Comparison of ENCODE assay signal across 9 mouse cellular contexts in the genomic region with DNA sequence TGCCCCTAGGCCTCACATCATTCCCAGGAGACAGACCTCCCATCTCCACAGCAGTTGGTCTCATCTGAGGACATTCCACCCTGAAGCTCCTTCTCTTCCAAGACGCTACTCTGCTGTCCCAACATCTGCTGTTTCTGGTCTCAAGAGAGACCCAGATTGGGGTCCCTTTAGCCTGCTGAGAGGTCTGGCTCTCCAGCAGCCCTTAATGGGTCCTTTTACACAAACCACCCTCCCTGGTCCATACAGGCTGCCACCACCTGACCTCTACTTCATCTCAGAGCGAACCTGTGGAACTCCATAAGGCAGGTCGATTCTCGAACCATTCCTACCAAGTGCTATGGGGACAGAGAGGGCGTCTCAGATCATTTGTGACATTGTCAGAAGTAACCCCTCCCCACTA. TPM values are rescaled to one million over a fixed set of nuclear protein-coding genes. Genes with fewer than 3 reads are reported as not detected.
DNase-seq lines count a peak whose midpoint lies in the region; ATAC-seq and TF ChIP-seq lines count a peak whose summit lies in the region.
"Had no signal": no experiment of that assay in that cellular context is flagged by ENCODE, and none has a peak within 500 bp of the region (broad histone marks: within the 10 kb centered on the region; RNA-seq: fewer than 3 reads in every experiment).

No protein-coding gene starts in this region.

- TF ChIP-seq CTCF in left cerebral cortex, adult 2 months (IDR thresholded peaks at IDR 0.05): no peak

- H3K27me3 ChIP-seq in forebrain, embryonic 10.5 days (ENCODE audit: poor library complexity, severe bottlenecking): peaks cover 67% of the 10 kb centered on the region
- H3K27me3 ChIP-seq in intestine, embryonic 15.5 days (replicated peaks): peaks cover 36% of the 10 kb centered on the region
- peaks cover 5% of the 10 kb centered on the region; the same call in 1 of the 2 replicates for H3K27me3 ChIP-seq in neural tube, embryonic 13.5 days

- H3K9ac ChIP-seq in intestine, embryonic 15.5 days: no peak overlapping the region
- peak overlapping the region; percentile 99 for H3K9ac ChIP-seq in neural tube, embryonic 13.5 days

- peaks cover 50% of the 10 kb centered on the region for H3K4me1 ChIP-seq in forebrain, embryonic 10.5 days
- H3K4me1 ChIP-seq in intestine, embryonic 15.5 days (replicated peaks): peaks cover 12% of the 10 kb centered on the region
- peaks cover 56% of the 10 kb centered on the region for H3K4me1 ChIP-seq in neural tube, embryonic 13.5 days (replicated peaks)

- H3K4me2 ChIP-seq in intestine, embryonic 15.5 days (replicated peaks): peak overlapping the region; percentile 99
- peak overlapping the region; percentile 97 for H3K4me2 ChIP-seq in neural tube, embryonic 13.5 days

- 39% methylated on average over 5 of the region's 5 CpGs for WGBS in forebrain, embryonic 10.5 days
- WGBS in intestine, embryonic 15.5 days: 45% methylated on average over 5 of the region's 5 CpGs
- WGBS in neural tube, embryonic 13.5 days: 31% methylated on average over 5 of the region's 5 CpGs

- H3K9me3 ChIP-seq in forebrain, embryonic 10.5 days: no peaks in the 10 kb centered on the region
- no peaks in the 10 kb centered on the region; the same call in 1 of the 2 replicates for H3K9me3 ChIP-seq in intestine, embryonic 15.5 days
- no peaks in the 10 kb centered on the region for H3K9me3 ChIP-seq in neural tube, embryonic 13.5 days

- ATAC-seq in intestine, embryonic 15.5 days: no peak
- no peak for ATAC-seq in neural tube, embryonic 13.5 days (ENCODE audit: low read depth)

- H3K4me3 ChIP-seq in left cerebral cortex, adult 2 months: peak overlapping the region; percentile 63
- peak overlapping the region; percentile 88 for H3K4me3 ChIP-seq in forebrain, embryonic 10.5 days
- no peak overlapping the region for H3K4me3 ChIP-seq in intestine, embryonic 15.5 days (replicated peaks)
- peak overlapping the region; percentile 91 for H3K4me3 ChIP-seq in neural tube, embryonic 13.5 days

- DNase-seq in left cerebral cortex, adult 2 months (ENCODE audit: extremely low spot score in 1 of 2, low spot score in 2 of 2): no peak
- DNase-seq in left cerebral cortex, adult 11 months (ENCODE audit: low spot score): no peak
- no peak for DNase-seq in forebrain, embryonic 10.5 days (ENCODE audit: extremely low spot score, low spot score)
- no peak for DNase-seq in right cerebral cortex, postnatal 14 days
- no peak for DNase-seq in kidney, postnatal 14 days
- DNase-seq in gastrocnemius, postnatal 10 days: no peak

- H3K27ac ChIP-seq in left cerebral cortex, adult 2 months: peak overlapping the region; percentile 90
- peak overlapping the region; percentile 94 for H3K27ac ChIP-seq in forebrain, embryonic 10.5 days
- H3K27ac ChIP-seq in intestine, embryonic 15.5 days: no peak overlapping the region
- H3K27ac ChIP-seq in neural tube, embryonic 13.5 days (replicated peaks): peak overlapping the region; percentile 98
- H3K27ac ChIP-seq: macrophage had no signal

- H3K36me3 ChIP-seq in forebrain, embryonic 10.5 days (replicated peaks): no peaks in the 10 kb centered on the region
- H3K36me3 ChIP-seq in intestine, embryonic 15.5 days: no peaks in the 10 kb centered on the region
- 0 out of 2 replicates have a peak, but pooled peaks cover 3% of the 10 kb centered on the region for H3K36me3 ChIP-seq in neural tube, embryonic 13.5 days

- intact Hi-C loops in left cerebral cortex, adult 2 months (cut with DNase I): no loop called here

RNA-seq across cellular contexts. Expression of gene Fbxl16, which starts 0.9 kb away (rescaled TPM):
- total RNA-seq in left cerebral cortex, adult 2 months (2021): 100 to 1,000 TPM; 644 to 656 TPM
- polyA plus RNA-seq in forebrain, embryonic 10.5 days (2016; fragmentation: Nextera tagmentation; extraction: Ambion mirVana): 7.2 and 7.3 TPM in 2 replicates
- polyA plus RNA-seq in intestine, embryonic 15.5 days (2015; fragmentation: Nextera tagmentation; extraction: Ambion mirVana): 3.1 and 4.1 TPM in 2 replicates
- 27.7 and 31.8 TPM in 2 replicates for polyA plus RNA-seq in neural tube, embryonic 13.5 days (2015; fragmentation: Nextera tagmentation; extraction: Ambion mirVana)
- 1 to 10 TPM; 2.1 to 2.3 TPM for total RNA-seq in gastrocnemius, postnatal 10 days (2021)

RNA-seq across cellular contexts. Expression of gene Metrn, which starts 11.1 kb away (rescaled TPM):
- 10 to 100 TPM; 72.3 to 88.2 TPM for total RNA-seq in left cerebral cortex, adult 2 months (2021)
- 197 and 204 TPM in 2 replicates for polyA plus RNA-seq in forebrain, embryonic 10.5 days (2016; fragmentation: Nextera tagmentation; extraction: Ambion mirVana)
- polyA plus RNA-seq in intestine, embryonic 15.5 days (2015; fragmentation: Nextera tagmentation; extraction: Ambion mirVana): 41.9 and 45.6 TPM in 2 replicates
- polyA plus RNA-seq in neural tube, embryonic 13.5 days (2015; fragmentation: Nextera tagmentation; extraction: Ambion mirVana): 46.7 and 58.7 TPM in 2 replicates
- 10 to 100 TPM; 51.5 to 57.4 TPM for total RNA-seq in gastrocnemius, postnatal 10 days (2021)

RNA-seq across cellular contexts. Expression of gene AC134908.4, which starts 12.6 kb away (rescaled TPM):
- total RNA-seq in left cerebral cortex, adult 2 months (2021): 1 to 10 TPM in 1 of 2 experiments, not detected in 1; 1.4 TPM
- polyA plus RNA-seq in forebrain, embryonic 10.5 days (2016; fragmentation: Nextera tagmentation; extraction: Ambion mirVana): 2.4 and 4.0 TPM in 2 replicates
- not detected in 2 replicates for polyA plus RNA-seq in intestine, embryonic 15.5 days (2015; fragmentation: Nextera tagmentation; extraction: Ambion mirVana)
- polyA plus RNA-seq in neural tube, embryonic 13.5 days (2015; fragmentation: Nextera tagmentation; extraction: Ambion mirVana): 0.66 and 1.9 TPM in 2 replicates
- not detected for total RNA-seq in gastrocnemius, postnatal 10 days (2021)
- polyA plus RNA-seq: macrophage had no signal

RNA-seq across cellular contexts. Expression of gene Fam173a, which starts 15.3 kb away (rescaled TPM):
- 10 to 100 TPM; 84.9 to 85.1 TPM for total RNA-seq in left cerebral cortex, adult 2 months (2021)
- 68.4 and 79.1 TPM in 2 replicates for polyA plus RNA-seq in forebrain, embryonic 10.5 days (2016; fragmentation: Nextera tagmentation; extraction: Ambion mirVana)
- polyA plus RNA-seq in intestine, embryonic 15.5 days (2015; fragmentation: Nextera tagmentation; extraction: Ambion mirVana): 82.5 and 101 TPM in 2 replicates
- 70.5 and 73.6 TPM in 2 replicates for polyA plus RNA-seq in neural tube, embryonic 13.5 days (2015; fragmentation: Nextera tagmentation; extraction: Ambion mirVana)
- total RNA-seq in gastrocnemius, postnatal 10 days (2021): 10 to 100 TPM; 38.3 to 39.4 TPM

RNA-seq across cellular contexts. Expression of gene Wdr24, which starts 15.4 kb away (rescaled TPM):
- 10 to 100 TPM; 26.8 to 30.9 TPM for total RNA-seq in left cerebral cortex, adult 2 months (2021)
- 29.6 and 34.0 TPM in 2 replicates for polyA plus RNA-seq in forebrain, embryonic 10.5 days (2016; fragmentation: Nextera tagmentation; extraction: Ambion mirVana)
- polyA plus RNA-seq in intestine, embryonic 15.5 days (2015; fragmentation: Nextera tagmentation; extraction: Ambion mirVana): 25.4 and 27.7 TPM in 2 replicates
- 27.0 and 28.3 TPM in 2 replicates for polyA plus RNA-seq in neural tube, embryonic 13.5 days (2015; fragmentation: Nextera tagmentation; extraction: Ambion mirVana)
- 10 to 100 TPM in 1 of 2 experiments, 1 to 10 TPM in 1; 10.0 to 10.8 TPM for total RNA-seq in gastrocnemius, postnatal 10 days (2021)
